Mouse (Mus musculus) ES-Bruce4 (cell line): ENCODE data around the gene Speer4f2.
"Not testable (repeated sequence)": the region's sequence is repeated elsewhere in the genome, so short reads cannot be mapped to it uniquely, and the experiment has no call there.

ENCODE experiments used
- CTCF ChIP-seq: IDR thresholded peaks from one replicate; pipeline ENCODE4 v1.8.1; 2011; ENCODE audit warnings: low read depth, low read length
- EP300 ChIP-seq: IDR thresholded peaks from 2 replicates; pipeline ENCODE4 v1.6.1; 2011; ENCODE audit warnings: low read depth, low read length; ENCODE audit not compliant: insufficient read depth
- POLR2A ChIP-seq: IDR thresholded peaks from one replicate; pipeline ENCODE4 v1.8.1; 2011; ENCODE audit warnings: low read length; ENCODE audit not compliant: insufficient read depth

- TF ChIP-seq CTCF, POLR2A, EP300: not testable (repeated sequence)
These were observed at the start of gene Speer4f2 for GRCm38 (mm10) chr5:17372880-17373279.
